Comparison of ENCODE assay signal across 8 mouse cellular contexts in the genomic region with DNA sequence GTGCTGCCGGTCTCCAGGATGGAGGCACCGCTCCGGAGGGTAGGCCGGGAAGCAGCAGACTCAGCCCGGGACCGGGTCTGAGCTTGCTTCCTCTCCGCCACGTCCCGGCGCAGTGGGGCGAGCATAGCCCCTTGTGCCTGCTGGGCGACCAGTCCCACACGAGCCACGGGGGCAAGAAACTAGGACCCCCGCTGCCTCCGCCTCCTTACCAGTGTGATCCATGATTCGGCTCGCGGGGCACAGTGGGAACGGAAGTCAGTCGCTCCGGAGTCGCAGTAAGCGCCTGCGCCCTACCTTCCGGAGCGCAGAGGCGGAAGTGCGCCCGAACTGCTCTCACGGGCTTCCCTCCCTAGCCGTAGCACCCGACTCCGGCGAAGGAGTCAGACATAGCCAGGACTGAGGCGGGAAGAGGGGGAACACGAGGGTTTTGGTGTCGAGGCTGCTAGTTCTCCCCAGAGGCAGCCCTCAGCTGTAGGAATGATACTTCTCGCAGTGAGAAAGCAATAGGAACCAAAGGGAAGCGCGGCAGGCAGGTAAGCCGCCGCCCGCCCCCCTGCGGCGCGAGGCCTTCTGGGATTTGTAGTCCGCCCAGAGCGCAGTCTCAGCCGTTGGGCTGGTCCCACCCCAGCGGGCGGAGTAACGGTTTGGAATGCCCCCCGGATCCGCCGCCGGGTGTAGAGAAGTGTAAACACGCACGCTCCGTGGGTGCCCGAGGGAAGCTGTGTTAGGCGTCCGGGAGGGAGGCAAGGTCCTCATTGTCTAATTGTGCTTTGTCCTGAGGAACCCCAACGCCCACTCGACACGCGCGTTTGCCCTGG. TPM values are rescaled to one million over a fixed set of nuclear protein-coding genes. Genes with fewer than 3 reads are reported as not detected.
DNase-seq lines count a peak whose midpoint lies in the region; ATAC-seq and TF ChIP-seq lines count a peak whose summit lies in the region.

A gene (minus strand): TSS at position 303 of the 818 bp plus-strand sequence.

- DNase-seq in B cell, adult 2 months, result peak; percentile 97
- peak; percentile 98 for DNase-seq in brain, adult 2 months (ENCODE audit: low read depth, low spot score)
- peak; percentile 86 for DNase-seq in liver, adult 2 months (ENCODE audit: extremely low read depth, low read depth, low spot score)
- DNase-seq in splenic B cell, adult 2 months (ENCODE audit: low read depth, low spot score), result peak; percentile 94

- H3K27ac ChIP-seq in heart, embryonic 11.5 days (ENCODE audit: low read depth, low read length), result peak within 1 kb of the TSS; percentile 83
- peak within 1 kb of the TSS; percentile 93 for H3K27ac ChIP-seq in kidney, embryonic 16.5 days (ENCODE audit: low read length)
- H3K27ac ChIP-seq in liver, adult 2 months (replicated peaks; ENCODE audit: insufficient read depth, low read depth, low read length), result peak within 1 kb of the TSS; percentile 92

- H3K9me3 ChIP-seq in heart, embryonic 11.5 days (replicated peaks; ENCODE audit: control insufficient read depth, low read length), result no peaks in the 10 kb centered on the region
- no peaks in the 10 kb centered on the region for H3K9me3 ChIP-seq in kidney, embryonic 16.5 days (ENCODE audit: low read length)

- H3K79me2 ChIP-seq in liver, adult 2 months (ENCODE audit: control insufficient read depth, insufficient read depth, low read length), result peaks cover 14% of the 10 kb centered on the region; the same call in 1 of the 2 replicates
- H3K79me2 ChIP-seq in myocyte (ENCODE audit: control insufficient read depth, insufficient read depth), result peaks cover 41% of the 10 kb centered on the region

- no peak for TF ChIP-seq CTCF in liver, adult 2 months (IDR thresholded peaks at IDR 0.05; ENCODE audit: low read depth, low read length)

- H3K4me3 ChIP-seq in heart, embryonic 11.5 days (ENCODE audit: low read depth, low read length), result peak within 1 kb of the TSS; percentile 86
- peak within 1 kb of the TSS; percentile 73 for H3K4me3 ChIP-seq in kidney, embryonic 16.5 days (ENCODE audit: low read length)
- H3K4me3 ChIP-seq in liver, adult 2 months (ENCODE audit: insufficient read depth, low read depth, low read length), result peak within 1 kb of the TSS; percentile 92
- H3K4me3 ChIP-seq in myocyte, result peak within 1 kb of the TSS; percentile 98

- peaks cover 14% of the 10 kb centered on the region; the same call in 1 of the 2 replicates for H3K4me1 ChIP-seq in heart, embryonic 11.5 days (ENCODE audit: control insufficient read depth, insufficient read depth, low read length)
- H3K4me1 ChIP-seq in kidney, embryonic 16.5 days (ENCODE audit: insufficient read depth, low read length), result peaks cover 12% of the 10 kb centered on the region
- peaks cover 11% of the 10 kb centered on the region; the same call in 1 of the 2 replicates for H3K4me1 ChIP-seq in liver, adult 2 months (ENCODE audit: control insufficient read depth, insufficient read depth, low read length)

- H3K36me3 ChIP-seq in heart, embryonic 11.5 days (ENCODE audit: control insufficient read depth, insufficient read depth, low read length), result peaks cover under 1% of the 10 kb centered on the region; the same call in 1 of the 2 replicates
- H3K36me3 ChIP-seq in kidney, embryonic 16.5 days (ENCODE audit: insufficient read depth, low read length), result peaks cover under 1% of the 10 kb centered on the region; the same call in 1 of the 2 replicates
- H3K36me3 ChIP-seq in liver, adult 2 months (ENCODE audit: control insufficient read depth, insufficient read depth, low read length), result peaks cover under 1% of the 10 kb centered on the region
- H3K36me3 ChIP-seq in myocyte (ENCODE audit: control insufficient read depth, insufficient read depth), result no peaks in the 10 kb centered on the region
- peaks cover under 1% of the 10 kb centered on the region for H3K36me3 ChIP-seq in splenic B cell, adult 2 months (ENCODE audit: control insufficient read depth, insufficient read depth, low read length, poor library complexity, severe bottlenecking)

- peak; percentile 80 for TF ChIP-seq POLR2A in liver, adult 2 months (IDR thresholded peaks at IDR 0.05; ENCODE audit: extremely low read depth, insufficient read depth, low read length)
- peak; percentile 84 for TF ChIP-seq POLR2A in myocyte (IDR thresholded peaks at IDR 0.05; ENCODE audit: insufficient read length, low read depth)

- WGBS in heart, embryonic 11.5 days (ENCODE audit: insufficient replicate concordance), result under 1% methylated on average over 68 of the region's 68 CpGs
- under 1% methylated on average over 68 of the region's 68 CpGs for WGBS in kidney, embryonic 16.5 days
- under 1% methylated on average over 68 of the region's 68 CpGs for WGBS in liver, adult 2 months

- ATAC-seq in erythroblast, adult 5-6 weeks (replicated peaks; ENCODE audit: low FRiP score, poor library complexity, severe bottlenecking), result peak; percentile 96
- peak; percentile 98 for ATAC-seq in heart, embryonic 11.5 days (replicated peaks; ENCODE audit: insufficient number of reproducible peaks, low FRiP score, low TSS enrichment)
- ATAC-seq in kidney, embryonic 16.5 days (ENCODE audit: low FRiP score, low TSS enrichment), result peak; percentile 99

- H3K9ac ChIP-seq in heart, embryonic 11.5 days (ENCODE audit: low read depth, low read length), result peak within 1 kb of the TSS; percentile 79
- peak within 1 kb of the TSS; percentile 88 for H3K9ac ChIP-seq in kidney, embryonic 16.5 days (replicated peaks; ENCODE audit: low read length)
- peak within 1 kb of the TSS; percentile 90 for H3K9ac ChIP-seq in liver, adult 2 months (ENCODE audit: low read depth, low read length)

- peak within 1 kb of the TSS; percentile 88 for H3K4me2 ChIP-seq in heart, embryonic 11.5 days
- H3K4me2 ChIP-seq in kidney, embryonic 16.5 days (replicated peaks; ENCODE audit: low read depth, low read length), result peak within 1 kb of the TSS; percentile 87
- H3K4me2 ChIP-seq in myocyte (ENCODE audit: low read depth), result peak within 1 kb of the TSS; percentile 97

- H3ac ChIP-seq in myocyte (ENCODE audit: control insufficient read depth, insufficient read length), result peak within 1 kb of the TSS; percentile 85

- no peaks in the 10 kb centered on the region for H3K27me3 ChIP-seq in heart, embryonic 11.5 days (ENCODE audit: control insufficient read depth, insufficient read depth, low read length)
- no peaks in the 10 kb centered on the region for H3K27me3 ChIP-seq in kidney, embryonic 16.5 days (ENCODE audit: insufficient read depth, low read length)
- H3K27me3 ChIP-seq in liver, adult 2 months (ENCODE audit: control insufficient read depth, insufficient read depth, low read length), result no peaks in the 10 kb centered on the region
- no peaks in the 10 kb centered on the region for H3K27me3 ChIP-seq in myocyte (ENCODE audit: control insufficient read depth, insufficient read depth, insufficient read length)
- H3K27me3 ChIP-seq in splenic B cell, adult 2 months (ENCODE audit: control insufficient read depth, insufficient read depth, low read length, poor library complexity, severe bottlenecking), result no peaks in the 10 kb centered on the region

TF ChIP-seq in myocyte, 11 proteins besides CTCF, POLR2A, EP300 and RAD21:
- TF ChIP-seq USF1 (IDR thresholded peaks at IDR 0.05; ENCODE audit: low read depth) (no peak), E2F4 (IDR thresholded peaks at IDR 0.05; ENCODE audit: insufficient read depth) (no peak), MYOG (IDR thresholded peaks at IDR 0.05; ENCODE audit: control insufficient read depth in 1 of 3, insufficient read depth in 1 of 3, insufficient read length in 2 of 3, low read depth in 2 of 3) (no peak), POLR2AphosphoS2 (IDR thresholded peaks at IDR 0.05; ENCODE audit: insufficient read length, low read depth) (peak; percentile 88)

RNA-seq across cellular contexts. Expression of the gene that starts here (rescaled TPM):
- total RNA-seq in erythroblast, adult 5-6 weeks (2015; ENCODE audit: low replicate concordance), result 10.6 and 30.7 TPM in 2 replicates
- 2.9 and 3.2 TPM in 2 replicates for total RNA-seq in erythroblast, adult 5-6 weeks (2017; ENCODE audit: low replicate concordance)
- 11.8 and 16.3 TPM in 2 replicates for polyA plus RNA-seq in heart, embryonic 11.5 days (2014; fragmentation: Nextera tagmentation; extraction: Ambion mirVana)
- 11.9 and 16.5 TPM in 2 replicates for polyA plus RNA-seq in kidney, embryonic 16.5 days (2015; fragmentation: Nextera tagmentation; extraction: Ambion mirVana)
- total RNA-seq in liver, adult 2 months (2014; rRNA removed), result 2.2 and 3.0 TPM in 2 replicates
- 2.8 and 3.4 TPM in 2 replicates for polyA plus RNA-seq in liver, adult 2 months (2012; rRNA removed)
- 8.6 TPM for polyA plus RNA-seq in myocyte (2012; fragmentation: generic; extraction: Trizol)

Comparison
In these comparisons a context has a peak if more than half of its experiments do, and no peak if none do; other contexts are left out.
1. Peak in every context shown above with its lines: DNase-seq, ATAC-seq, H3K4me3 ChIP-seq and H3K27ac ChIP-seq.